Mouse (Mus musculus) CD4-positive naive resting alpha-beta T cell, adult 57 days (primary cell): ENCODE results near the gene Mc1r. TPM values are rescaled to one million over a fixed set of nuclear protein-coding genes. Genes with fewer than 3 reads are reported as not detected.

ENCODE experiments used
- total RNA-seq: library from RNA; stranded (reverse); gene quantifications from one replicate; pipeline ENCODE4 v1.2.4, GENCODE M21; 2023

Gene Mc1r
- 0.21 TPM for total RNA-seq

DNA sequence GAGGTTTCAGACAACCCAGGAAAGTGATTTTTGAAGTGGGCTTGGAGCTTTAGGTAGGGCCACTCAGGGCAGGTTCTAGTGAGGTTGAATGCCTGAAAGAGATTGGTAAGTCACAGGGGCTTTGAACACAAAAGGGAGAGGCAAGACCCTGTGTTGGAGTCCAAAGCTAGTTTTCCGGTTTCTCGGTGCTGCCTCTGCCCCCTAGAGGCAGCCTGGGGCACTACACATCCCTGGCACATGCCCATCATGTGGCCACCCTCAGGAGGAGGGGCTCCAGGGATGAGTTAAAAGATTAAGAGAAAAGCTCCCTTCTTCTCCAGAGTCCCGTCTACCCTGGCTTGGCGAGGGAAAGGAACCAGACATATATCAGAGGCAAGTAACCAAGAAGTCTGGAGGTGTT is at the start of gene Mc1r:
Gene Mc1r, plus strand, starts transcription at position 322 of the 400 bp plus-strand sequence.

DNA sequence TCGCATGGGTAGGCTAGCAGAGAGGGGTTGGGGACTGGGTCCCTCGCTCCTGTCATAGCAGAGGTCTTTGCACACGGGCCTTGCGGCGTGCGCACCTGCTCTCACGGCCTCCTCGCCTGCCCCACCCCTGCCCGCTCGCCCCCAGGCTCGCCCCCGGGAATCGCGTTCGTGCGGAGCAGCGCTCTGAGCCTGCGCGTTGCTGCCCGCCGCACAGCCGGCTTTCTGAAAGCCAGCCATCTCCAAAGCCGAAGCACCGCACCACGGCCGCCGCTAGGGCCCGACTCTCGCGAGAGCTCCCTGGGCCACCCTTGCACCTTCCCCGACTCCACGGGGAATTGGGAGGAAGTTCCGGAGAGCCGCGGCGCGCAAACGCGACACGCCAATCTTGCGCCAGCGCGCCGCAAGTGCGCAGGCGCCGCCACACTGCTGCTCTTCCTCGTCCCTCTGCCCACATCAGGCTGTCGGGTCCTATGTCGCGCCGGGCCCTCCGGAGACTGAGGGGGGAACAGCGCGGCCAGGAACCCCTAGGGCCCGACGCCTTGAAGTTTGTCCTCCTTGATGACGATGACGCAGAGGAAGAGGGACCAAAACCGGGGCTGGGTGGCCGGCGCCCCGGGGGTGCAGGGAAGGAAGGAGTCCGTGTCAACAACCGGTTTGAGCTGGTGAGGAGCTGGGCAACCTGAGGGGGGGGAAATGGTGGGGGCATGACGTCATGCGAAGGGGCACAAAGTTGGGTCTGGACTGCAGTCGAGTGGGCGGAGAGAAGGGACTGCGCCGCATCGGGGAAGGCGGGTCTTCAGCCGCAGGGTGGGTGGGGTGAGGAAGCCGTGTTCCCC is 33.3 kb upstream of the Mc1r start, which contains the start of gene Tcf25:
Gene Tcf25, plus strand, starts transcription at position 351 of the 836 bp plus-strand sequence.

DNA sequence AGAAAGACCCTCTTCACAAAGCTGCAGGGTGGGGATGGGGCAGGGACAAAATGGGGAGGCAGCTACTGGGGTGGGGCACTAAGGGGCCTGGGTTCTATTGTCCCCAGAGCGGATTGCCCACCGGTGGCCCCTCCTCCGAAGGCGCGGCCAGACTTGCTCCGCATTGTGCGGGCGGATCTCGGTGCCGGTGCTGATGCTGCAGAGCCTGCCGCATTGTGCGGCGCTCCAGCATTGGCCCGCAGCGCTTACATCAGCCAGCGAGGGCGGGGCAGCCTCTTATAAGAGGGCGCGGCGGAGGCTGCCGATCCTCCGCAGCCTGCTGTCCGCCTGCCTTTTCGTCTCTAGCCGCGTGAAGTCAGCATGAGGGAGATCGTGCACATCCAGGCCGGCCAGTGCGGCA is 4.3 kb downstream of the Mc1r start, which contains the start of gene Tubb3:
Gene Tubb3, plus strand, starts transcription at position 179 of the 400 bp plus-strand sequence.

DNA sequence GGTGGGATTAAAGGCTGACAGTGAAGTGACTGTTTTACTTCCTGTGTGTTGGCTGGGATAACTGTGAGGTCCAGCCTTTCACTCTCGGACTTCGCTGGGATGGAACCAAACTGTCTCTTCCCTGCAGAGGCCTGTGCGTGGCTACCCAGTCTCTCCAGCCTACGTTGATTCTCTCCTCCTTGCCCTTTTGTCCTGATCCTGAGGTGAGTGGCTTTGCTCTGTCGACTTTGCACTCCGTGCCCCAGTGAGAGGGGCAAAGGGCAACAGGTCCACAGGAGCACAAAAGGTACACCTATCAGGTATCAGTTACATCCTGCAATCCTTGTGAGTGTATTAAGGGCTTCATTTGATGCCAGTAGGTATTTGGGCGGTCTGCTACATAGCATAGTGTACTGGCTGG is 16.5 kb downstream of the Mc1r start, which contains the start of gene Def8:
Gene Def8, plus strand, starts transcription at position 87 of the 400 bp plus-strand sequence.

Other genes with a start within 250 kb of the Mc1r start
- gene Sult5a1, start 248.8 kb upstream of the Mc1r start, total RNA-seq = not detected
- not detected for gene Dpep1, start 220.9 kb upstream of the Mc1r start, total RNA-seq
- 74.4 TPM for gene Chmp1a, start 194.3 kb upstream of the Mc1r start, total RNA-seq
- not detected for gene Spata33, start 194.3 kb upstream of the Mc1r start, total RNA-seq
- gene Cdk10, start 182.3 kb upstream of the Mc1r start, total RNA-seq = 52.6 TPM
- 14.5 TPM for gene Spata2l, start 170.9 kb upstream of the Mc1r start, total RNA-seq
- gene Zfp276, start 152.9 kb upstream of the Mc1r start, total RNA-seq = 27.6 TPM
- gene Vps9d1, start 152.8 kb upstream of the Mc1r start, total RNA-seq = 31.1 TPM
- gene Fanca, start 88.5 kb upstream of the Mc1r start, total RNA-seq = 10.3 TPM
- not detected for gene Spire2, start 74.4 kb upstream of the Mc1r start, total RNA-seq
- 216 TPM for gene Tcf25, start 33.4 kb upstream of the Mc1r start, total RNA-seq
- gene Tubb3, start 4.3 kb downstream of the Mc1r start, total RNA-seq = 0.30 TPM
- gene Def8, start 16.4 kb downstream of the Mc1r start, total RNA-seq = 7.9 TPM
- 46.9 TPM for gene Afg3l1, start 70.8 kb downstream of the Mc1r start, total RNA-seq
- not detected for gene Dbndd1, start 108.4 kb downstream of the Mc1r start, total RNA-seq
- 3.9 TPM for gene Gas8, start 111.7 kb downstream of the Mc1r start, total RNA-seq
- gene Rhou, start 246.8 kb downstream of the Mc1r start, total RNA-seq = 0.27 TPM